Mouse (Mus musculus) bone marrow, adult 2 months (tissue): ENCODE results near the gene Nipal3.

Experiments
- CTCF ChIP-seq: fragments of 200-500 bp; IDR thresholded peaks from 2 replicates; pipeline ENCODE4 v1.5.1; 2011; ENCODE audit warnings: low read length, control low read depth; ENCODE audit not compliant: control insufficient read depth, insufficient read depth
- POLR2A ChIP-seq: fragments of 200-500 bp; IDR thresholded peaks from 2 replicates; pipeline ENCODE4 v1.6.1; 2011; ENCODE audit warnings: low read depth, mild to moderate bottlenecking, control low read depth, low read length, borderline replicate concordance; ENCODE audit not compliant: control insufficient read depth

GRCm38 (mm10) chr4:135505794-135506193, 11.0 kb upstream of the Nipal3 start:
- TF ChIP-seq CTCF, result no peak
- TF ChIP-seq POLR2A, result no peak
